Mouse (Mus musculus): ENCODE measurements at regions not wholly inside any gene's neighbourhood (a gene's known extent, or its start where the extent isn't known, plus 50 kb on each side); places are given as distances from the start of the nearest gene placed in this dataset.

DNA sequence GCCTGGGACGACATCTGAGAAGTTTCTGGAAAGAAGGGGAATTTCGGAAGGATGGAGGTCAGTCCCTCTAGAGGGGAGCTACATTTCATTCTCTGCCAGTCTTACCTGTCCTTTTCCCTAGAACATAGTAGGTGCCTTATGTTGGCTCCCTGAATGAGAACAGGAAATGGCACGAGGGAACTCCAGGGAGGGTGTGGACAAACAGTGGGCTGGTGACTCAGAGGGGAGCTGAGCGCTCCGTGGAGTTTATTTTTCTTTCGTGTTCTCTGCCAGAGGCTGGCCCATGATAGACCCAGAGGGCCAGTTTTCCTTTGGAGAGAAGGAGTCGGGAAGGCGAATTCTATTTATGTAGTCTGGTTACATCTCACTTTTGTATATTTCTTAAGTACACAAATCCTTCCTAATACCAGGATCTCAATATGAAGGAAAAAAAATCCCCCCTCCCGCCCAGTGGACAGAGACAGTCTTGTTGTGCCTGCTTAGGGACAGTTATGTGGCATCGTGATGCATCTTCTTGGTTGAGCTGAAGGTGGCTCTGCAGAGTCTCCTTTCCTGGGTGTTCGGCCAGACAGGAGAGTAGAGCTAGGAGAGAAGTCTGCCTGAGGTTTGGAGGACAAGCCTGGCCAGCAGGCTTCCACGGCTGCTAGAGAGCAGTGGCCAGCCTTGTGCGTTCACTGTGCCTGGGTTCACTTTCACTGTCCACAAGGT is 84.3 kb upstream of the Rbpj start:
- DNase-seq (ENCODE audit: low spot score in 2 of 2), result no peak

DNA sequence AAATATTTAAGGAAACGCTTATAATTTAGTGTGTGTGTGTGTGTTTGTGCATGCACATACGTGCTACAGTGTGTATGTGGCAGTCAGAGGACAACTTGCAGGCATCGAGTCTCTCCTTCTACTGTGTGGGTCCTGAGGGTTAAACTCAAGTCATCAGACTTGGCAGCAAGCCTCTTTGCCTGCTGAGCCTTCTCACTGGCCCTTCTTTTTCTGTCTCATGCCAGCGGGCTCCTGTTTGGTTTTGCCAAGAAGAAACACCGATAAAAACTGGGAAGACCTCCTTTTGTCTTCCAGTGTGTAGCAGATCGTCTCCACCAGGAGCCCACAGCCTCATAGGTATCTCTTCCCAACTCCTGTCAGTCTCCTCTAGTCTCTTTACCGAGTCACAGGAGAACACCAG is 81.9 kb upstream of the Rbpj start:
- no peak for DNase-seq (ENCODE audit: low spot score in 2 of 2)

DNA sequence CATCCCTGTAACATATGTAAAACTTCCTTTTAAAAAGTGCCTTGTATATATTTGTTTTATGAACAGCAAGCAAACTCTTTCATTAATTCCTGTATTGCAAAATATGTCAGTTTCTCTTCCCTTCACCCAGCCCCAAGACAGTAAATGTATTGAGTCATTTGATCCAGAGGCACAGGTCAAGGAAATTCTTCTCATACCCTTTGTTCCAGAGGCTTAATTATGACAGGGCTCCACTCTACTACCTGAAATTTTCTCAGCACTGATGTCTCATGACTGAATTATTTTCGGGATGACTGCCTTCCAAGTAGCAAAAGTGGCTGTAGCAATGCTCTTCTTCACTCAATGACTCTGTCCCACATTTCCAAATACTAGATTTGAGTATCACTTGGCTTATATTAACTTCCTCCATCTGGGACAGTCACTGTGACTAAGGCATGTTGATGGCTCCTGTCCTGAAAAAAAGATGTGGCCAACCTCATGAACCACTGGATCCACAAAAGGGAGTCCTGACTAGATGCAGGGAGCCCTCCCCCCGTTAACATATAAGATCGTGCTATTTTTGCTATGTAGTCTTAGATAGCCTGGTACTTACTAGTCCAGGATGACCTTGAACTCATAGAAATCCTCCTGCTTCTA is 80.3 kb upstream of the Rbpj start:
- no peak for DNase-seq (ENCODE audit: low spot score in 2 of 2)

DNA sequence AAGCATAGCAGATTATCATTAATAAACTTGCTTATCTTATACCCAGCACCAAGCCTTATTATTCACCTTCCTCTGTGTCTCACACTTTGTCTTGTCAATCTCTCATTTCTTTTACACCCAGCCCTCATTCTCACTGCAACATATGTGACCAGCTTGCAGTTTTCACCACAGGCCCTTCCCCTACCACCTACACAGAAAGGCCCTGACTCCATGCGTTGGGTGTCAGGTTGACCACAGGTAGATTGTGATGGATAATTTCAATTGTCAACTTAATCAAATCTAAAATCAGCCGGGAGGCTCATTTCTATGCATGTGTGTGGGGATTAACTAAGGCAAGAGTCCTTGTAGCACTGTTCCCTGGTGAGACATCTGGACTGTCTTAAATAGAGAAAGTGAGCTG is 72.4 kb upstream of the Rbpj start:
- no peak for DNase-seq (ENCODE audit: low spot score in 2 of 2)

DNA sequence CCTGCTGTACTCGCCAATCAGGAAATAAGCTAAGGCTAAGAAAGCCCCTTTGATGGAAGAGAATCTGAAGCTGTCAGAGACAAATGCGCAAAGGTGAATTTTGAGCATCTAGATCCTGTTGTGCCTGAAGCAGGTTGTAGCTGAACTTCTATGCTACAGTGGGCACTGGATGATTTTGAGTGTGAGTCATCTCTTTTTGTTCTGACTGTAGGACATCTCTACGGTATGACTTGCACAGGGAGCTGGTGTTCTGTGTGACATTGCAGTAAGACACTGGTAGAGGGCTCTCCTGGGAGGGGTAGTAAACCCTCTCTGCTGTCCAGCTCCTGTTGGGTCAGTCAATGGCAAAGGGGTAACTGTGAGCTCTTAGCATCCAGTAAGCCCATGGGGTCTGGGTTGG is 71.4 kb upstream of the Rbpj start:
- no peak for DNase-seq (ENCODE audit: low spot score in 2 of 2)

DNA sequence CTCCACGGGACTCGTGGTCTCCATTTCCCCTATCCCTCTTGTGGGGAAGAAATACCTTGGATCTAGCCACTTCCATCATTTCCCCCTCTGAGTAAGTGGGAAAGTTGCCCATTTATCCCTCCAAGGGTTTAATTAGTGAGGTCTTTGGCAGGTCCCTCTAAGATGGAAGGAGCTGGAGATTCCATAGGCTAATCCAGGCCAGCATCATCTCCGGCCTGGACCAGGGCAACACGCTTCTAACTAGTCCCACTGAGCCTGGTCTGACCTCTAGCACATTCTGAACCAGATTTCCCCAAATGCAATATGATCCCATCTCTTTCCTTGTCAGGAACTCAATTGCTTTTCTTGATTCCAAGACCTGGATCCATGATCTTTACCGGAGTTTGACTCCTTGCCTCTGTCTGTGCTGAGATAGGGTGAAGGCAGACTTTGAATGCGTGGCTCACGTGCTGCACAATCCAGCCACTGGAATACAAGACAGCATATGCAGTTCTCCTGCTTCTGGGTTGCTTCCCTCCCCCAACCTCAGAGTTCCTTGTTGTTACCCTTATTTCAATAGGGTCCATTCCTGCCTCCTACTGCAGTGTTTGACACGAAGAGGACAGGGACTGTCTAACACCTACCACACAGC is 67.4 kb upstream of the Rbpj start:
- DNase-seq (ENCODE audit: low spot score in 2 of 2), result no peak

DNA sequence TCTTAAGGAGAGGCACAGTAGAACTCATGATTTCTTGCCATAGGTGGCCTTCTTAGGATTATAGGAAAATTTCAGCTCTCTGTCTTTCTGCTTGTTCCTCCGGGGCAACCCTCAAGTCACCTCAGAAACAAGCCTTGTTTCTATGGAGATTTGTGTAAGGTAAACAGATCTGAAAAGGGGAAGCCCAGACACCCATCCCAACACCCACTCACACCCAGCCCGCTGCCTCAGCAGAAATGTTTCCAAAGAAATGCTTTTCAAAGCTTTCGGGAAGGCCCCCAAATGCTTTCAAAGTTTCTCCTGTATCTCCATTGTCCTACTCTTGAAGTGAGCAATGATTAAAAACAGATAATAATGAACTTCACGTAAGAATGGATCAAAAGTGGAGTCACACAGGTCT is 64.9 kb upstream of the Rbpj start:
- no peak for DNase-seq (ENCODE audit: low spot score in 2 of 2)

DNA sequence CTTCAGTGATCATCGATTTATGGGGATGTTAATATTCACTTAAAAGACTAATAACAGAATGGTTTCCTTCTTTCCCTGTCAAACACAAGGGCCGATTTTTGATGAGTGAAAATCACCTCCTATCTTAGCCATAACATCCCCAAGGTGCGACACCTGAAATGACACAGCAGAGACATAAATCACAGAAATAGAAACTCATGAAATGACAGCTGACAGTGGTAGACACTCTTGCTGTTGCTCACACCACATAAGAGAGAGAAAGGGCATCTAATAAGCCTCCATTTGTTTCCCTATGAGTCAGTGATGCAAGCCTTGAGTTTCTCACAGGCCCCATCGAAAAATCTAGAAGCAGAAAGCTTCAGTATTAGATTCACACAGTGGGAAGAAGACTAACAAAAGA is 63.9 kb upstream of the Rbpj start:
- DNase-seq (ENCODE audit: low spot score in 2 of 2), result no peak

DNA sequence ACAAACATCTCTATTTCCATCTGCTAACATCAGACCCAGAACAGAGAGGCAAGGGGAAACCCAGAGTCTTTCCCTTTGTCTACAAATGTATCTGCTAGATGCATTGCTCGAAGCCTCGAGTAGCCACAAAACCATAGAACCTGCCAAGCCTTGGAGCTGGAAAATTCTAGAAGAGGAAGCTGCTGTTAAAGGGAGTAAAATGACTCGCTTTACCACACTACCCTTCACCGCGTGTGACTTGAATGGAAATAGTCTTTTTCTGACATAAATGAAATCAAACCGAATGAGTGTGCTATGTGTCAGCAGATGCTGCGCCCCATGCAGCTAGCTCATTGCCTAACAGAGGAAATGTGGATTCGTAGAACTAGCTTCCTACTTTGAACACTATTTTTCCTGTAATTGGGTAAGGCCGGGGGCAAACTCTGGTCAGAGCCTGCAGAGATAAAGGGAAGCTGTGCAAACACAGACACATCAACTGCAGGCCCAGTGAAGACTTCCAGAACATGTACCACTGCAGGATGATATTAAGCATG is 63.3 kb upstream of the Rbpj start:
- DNase-seq (ENCODE audit: low spot score in 2 of 2), result peak in 1 of 2 experiments; percentile 5

DNA sequence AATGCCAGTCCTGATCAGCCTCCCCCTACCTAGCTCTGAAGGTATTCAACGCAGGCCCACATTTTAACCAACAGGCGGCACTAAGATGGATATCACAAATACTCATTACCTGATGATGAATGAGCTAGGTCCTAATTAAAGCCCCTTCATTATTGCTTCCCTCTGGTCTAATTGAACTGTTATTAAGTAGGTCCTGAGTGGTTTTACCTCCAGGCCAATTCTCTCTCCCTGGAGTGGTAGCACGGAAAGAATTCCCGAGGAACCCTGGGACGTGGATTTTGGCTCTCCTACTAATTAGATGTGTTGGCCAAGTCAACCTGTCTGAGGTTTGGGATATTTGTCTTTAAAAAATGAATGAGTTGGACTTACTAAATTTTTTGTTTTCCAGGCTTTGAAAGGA is 60.0 kb upstream of the Rbpj start:
- DNase-seq (ENCODE audit: low spot score in 2 of 2), result no peak

DNA sequence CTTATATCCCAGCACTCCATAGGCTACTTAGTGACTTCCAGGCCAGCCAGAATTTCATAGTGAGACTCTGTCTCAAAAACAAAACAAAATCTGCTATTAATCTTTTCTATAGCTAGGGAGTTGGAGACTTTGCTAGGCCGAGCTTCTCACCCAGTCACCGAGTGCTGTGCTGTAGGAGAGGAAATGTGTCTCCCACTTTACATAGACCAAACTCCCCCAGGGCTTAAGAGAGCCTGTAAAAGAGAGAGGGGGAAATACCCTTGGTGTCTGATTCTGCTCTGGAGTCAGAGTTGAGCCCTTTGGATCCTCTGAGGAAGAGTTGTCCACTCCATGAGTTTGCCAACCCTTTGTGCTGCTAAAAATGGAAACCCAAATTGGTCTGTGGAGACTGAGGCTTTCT is 58.3 kb upstream of the Rbpj start:
- DNase-seq (ENCODE audit: low spot score in 2 of 2), result no peak

DNA sequence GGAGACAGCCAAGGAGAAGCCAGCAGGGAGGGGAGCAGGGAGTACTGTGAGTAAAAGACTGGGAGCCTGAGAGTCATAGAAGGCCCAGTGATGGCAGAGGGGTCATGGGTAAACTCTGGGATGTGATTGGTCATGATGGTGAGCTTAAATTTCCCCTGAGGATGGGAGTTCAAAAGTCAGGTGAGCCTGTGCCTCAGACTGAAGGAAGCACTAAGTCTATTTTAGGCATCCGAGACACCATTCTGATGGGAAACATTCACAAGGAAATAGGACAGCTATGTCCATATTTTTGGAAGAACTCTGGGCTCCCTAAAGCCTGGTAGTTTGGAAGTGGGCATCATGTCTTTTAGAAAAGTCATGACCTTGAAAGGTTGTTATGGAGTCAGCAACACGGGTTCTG is 57.7 kb upstream of the Rbpj start:
- DNase-seq (ENCODE audit: low spot score in 2 of 2), result no peak

DNA sequence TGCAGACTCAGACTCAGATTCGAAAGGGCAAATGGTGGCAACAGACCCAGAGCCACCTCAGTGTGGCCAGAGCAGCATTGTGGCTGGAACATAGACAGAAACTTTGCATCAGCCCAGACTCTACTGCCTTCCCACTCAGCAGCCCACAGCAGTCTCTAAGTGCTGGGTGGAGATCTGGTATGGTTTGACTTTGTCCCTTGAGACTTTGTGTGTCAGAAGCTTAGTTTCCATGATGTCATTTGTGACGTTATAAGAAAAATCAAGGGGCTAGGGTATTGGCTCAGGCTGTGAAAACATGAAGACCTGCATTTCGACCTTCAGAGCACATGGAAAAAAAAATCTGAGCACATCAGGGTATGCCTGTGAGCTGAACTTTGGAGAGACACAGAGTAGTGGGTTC is 56.2 kb upstream of the Rbpj start:
- DNase-seq (ENCODE audit: low spot score in 2 of 2), result no peak

DNA sequence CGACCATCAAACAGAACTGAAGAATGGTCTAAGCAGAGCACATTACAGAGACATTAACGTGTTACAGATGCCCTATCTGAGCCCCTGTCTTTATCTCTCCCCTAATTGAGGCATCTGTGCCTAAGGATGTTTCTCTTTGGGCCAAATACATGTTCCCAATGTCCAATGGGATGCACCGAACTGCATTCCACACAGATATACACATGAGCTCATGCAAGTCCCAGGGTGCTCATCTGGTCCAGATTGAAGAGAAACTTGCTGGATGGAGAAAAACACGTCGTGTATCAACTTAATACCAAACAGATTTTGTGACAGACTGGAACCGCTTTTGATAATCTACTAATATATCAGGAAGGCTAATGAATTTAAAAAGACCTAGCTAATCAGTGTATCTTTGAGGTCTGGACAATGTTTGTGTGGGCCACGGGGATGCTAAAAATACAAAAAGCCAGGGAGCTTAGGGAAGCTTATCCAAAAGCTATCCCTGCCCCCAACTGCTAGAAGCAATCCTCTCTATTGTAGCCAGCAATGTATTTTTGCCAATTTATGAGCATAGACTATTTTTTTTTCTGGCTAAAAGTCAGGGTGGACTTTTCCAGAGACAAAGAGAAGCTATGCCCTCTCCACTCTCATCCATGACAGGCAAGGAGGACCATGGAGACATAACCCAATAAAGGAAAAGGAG is 53.4 kb upstream of the Rbpj start:
- no peak for DNase-seq (ENCODE audit: low spot score in 2 of 2)

DNA sequence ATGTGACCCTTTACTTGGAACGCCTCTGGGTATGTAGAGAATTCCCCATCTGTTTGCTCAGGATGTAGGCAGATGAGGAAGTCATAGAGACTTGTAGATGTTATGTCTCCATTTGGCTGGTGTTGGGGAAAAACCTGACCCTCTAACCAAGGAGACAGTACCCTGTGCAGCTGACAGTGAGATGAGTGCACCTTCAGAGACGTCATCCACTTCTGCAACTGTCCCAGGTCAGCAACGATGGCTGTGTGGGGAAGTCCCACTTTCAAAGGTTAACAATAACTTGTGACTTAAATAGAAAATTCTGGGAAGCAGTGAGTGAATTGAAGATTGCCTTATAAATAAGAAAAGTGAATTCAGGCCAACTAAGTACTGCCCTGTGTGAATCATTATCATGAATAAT is 52.3 kb upstream of the Rbpj start:
- DNase-seq (ENCODE audit: low spot score in 2 of 2), result no peak

DNA sequence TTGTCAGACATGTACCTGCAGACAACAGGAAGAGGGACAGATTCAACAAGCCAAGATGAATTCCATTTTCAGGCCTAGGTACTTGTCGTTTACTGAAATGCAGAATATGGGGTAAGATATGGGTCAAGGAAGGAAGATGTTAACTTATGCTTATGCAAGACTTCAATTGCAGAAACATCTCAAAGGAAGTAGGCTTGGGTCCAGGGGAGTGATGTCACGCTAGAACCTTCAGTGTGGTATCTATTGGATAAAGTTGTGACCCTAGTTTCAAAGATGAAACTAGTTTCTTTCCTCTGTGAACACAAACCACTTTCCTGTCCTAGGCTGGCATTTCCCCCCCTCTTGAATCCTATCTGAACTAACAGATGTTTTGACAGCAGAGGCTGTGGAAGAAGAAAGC is 50.5 kb upstream of the Rbpj start:
- no peak for DNase-seq (ENCODE audit: low spot score in 2 of 2)

Data from spleen, postnatal 36 days (tissue).